Mouse (Mus musculus): ENCODE data around the gene Tsacc.
"Not testable (repeated sequence)": the region's sequence is repeated elsewhere in the genome, so short reads cannot be mapped to it uniquely, and the experiment has no call there.

Tsacc gene

GRCm38 (mm10) chr3:88284815-88285564 lies 11.8 kb downstream of the Tsacc start:
- peak; percentile 70 for DNase-seq (ENCODE audit: low read depth, low spot score)

GRCm38 (mm10) chr3:88281141-88281916 lies 15.5 kb downstream of the Tsacc start:
- peak; percentile 93 for DNase-seq (ENCODE audit: low read depth, low spot score)

- peak; percentile 56 for DNase-seq (ENCODE audit: low read depth, low spot score)
Measured at GRCm38 (mm10) chr3:88280035-88280434, 16.8 kb downstream of the Tsacc start.

- peak; percentile 89 for DNase-seq (ENCODE audit: low read depth, low spot score)
Measured at GRCm38 (mm10) chr3:88276529-88277143, 20.2 kb downstream of the Tsacc start.

GRCm38 (mm10) chr3:88276121-88276520 lies 20.7 kb downstream of the Tsacc start:
- peak; percentile 44 for DNase-seq (ENCODE audit: low read depth, low spot score)

- DNase-seq (ENCODE audit: low read depth, low spot score): peak; percentile 82
Measured at GRCm38 (mm10) chr3:88274002-88274401, 22.8 kb downstream of the Tsacc start.

- no peak for DNase-seq (ENCODE audit: low read depth, low spot score)
Measured at GRCm38 (mm10) chr3:88271859-88272258, 24.9 kb downstream of the Tsacc start.

GRCm38 (mm10) chr3:88271298-88271697 lies 25.5 kb downstream of the Tsacc start:
- not testable (repeated sequence) for DNase-seq (ENCODE audit: low read depth, low spot score)

GRCm38 (mm10) chr3:88268991-88269390 lies 27.8 kb downstream of the Tsacc start:
- DNase-seq (ENCODE audit: low read depth, low spot score): no peak

GRCm38 (mm10) chr3:88268014-88268413 lies 28.8 kb downstream of the Tsacc start:
- not testable (repeated sequence) for DNase-seq (ENCODE audit: low read depth, low spot score)

GRCm38 (mm10) chr3:88262346-88262745 lies 34.5 kb downstream of the Tsacc start:
- DNase-seq (ENCODE audit: low read depth, low spot score): no peak

GRCm38 (mm10) chr3:88256382-88256781 lies 40.4 kb downstream of the Tsacc start:
- no peak for DNase-seq (ENCODE audit: low read depth, low spot score)

- no peak for DNase-seq (ENCODE audit: low read depth, low spot score)
Measured at GRCm38 (mm10) chr3:88255950-88256349, 40.8 kb downstream of the Tsacc start.

GRCm38 (mm10) chr3:88254268-88254926 lies 42.4 kb downstream of the Tsacc start, which contains the start of gene Rhbg:
Gene Rhbg, minus strand, starts transcription at chr3:88254709.
- peak; percentile 62 for DNase-seq (ENCODE audit: low read depth, low spot score)

GRCm38 (mm10) chr3:88252739-88253138 lies 44.1 kb downstream of the Tsacc start:
- DNase-seq (ENCODE audit: low read depth, low spot score): no peak

- DNase-seq (ENCODE audit: low read depth, low spot score): peak; percentile 53
Measured at GRCm38 (mm10) chr3:88248406-88248805, 48.4 kb downstream of the Tsacc start.

GRCm38 (mm10) chr3:88247666-88248065 lies 49.1 kb downstream of the Tsacc start:
- peak; percentile 83 for DNase-seq (ENCODE audit: low read depth, low spot score)

- peak; percentile 90 for DNase-seq (ENCODE audit: low read depth, low spot score)
Measured at GRCm38 (mm10) chr3:88245811-88246210, 51.0 kb downstream of the Tsacc start.

- peak; percentile 59 for DNase-seq (ENCODE audit: low read depth, low spot score)
Measured at GRCm38 (mm10) chr3:88244071-88244470, 52.7 kb downstream of the Tsacc start.

- peak; percentile 74 for DNase-seq (ENCODE audit: low read depth, low spot score)
Measured at GRCm38 (mm10) chr3:88242531-88242930, 54.3 kb downstream of the Tsacc start.

- DNase-seq (ENCODE audit: low read depth, low spot score): peak; percentile 58
Measured at GRCm38 (mm10) chr3:88241045-88241786, 55.6 kb downstream of the Tsacc start.
